Mouse (Mus musculus): ENCODE data around the gene Rhox2c.
"Not testable (repeated sequence)": the region's sequence is repeated elsewhere in the genome, so short reads cannot be mapped to it uniquely, and the experiment has no call there.

Rhox2c gene

DNA sequence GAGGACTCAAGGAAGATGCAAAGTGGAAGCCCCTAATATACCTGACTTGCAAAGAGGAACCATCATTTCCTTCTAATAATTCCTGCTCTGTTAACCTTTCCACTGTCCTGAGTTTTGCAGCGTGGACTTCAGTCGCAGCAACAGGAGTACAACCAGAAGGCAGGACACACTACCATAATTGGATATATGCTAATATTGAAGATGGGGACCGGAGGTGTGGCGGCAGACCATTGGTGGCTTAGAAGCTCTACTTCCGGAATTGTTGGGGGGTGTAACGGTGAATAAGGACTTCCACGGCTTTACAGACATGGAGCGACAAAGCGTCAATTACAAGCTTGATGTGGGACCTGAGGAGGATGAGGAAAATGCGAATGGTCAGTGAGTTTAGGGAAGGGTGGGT, at the start of gene Rhox2c:
Gene Rhox2c, plus strand, starts transcription at position 301 of the 400 bp plus-strand sequence.
- in situ Hi-C loops (cut with MboI, MseI), result loop anchor here (5.0 kb wide), 1 partner anchor 119 kb away; the partner anchor contains the start of gene Rhox2f

- in situ Hi-C loops (cut with MboI, MseI), result not testable (repeated sequence)
These were observed 41.7 kb upstream of the Rhox2c start, which contains the start of gene Rhox2b for GRCm38 (mm10) chrX:37411767-37412166. TSS of gene Rhox2b (plus strand) at chrX:37412067.

GRCm38 (mm10) chrX:37432194-37432593, 21.3 kb upstream of the Rhox2c start, which contains the start of gene Rhox4b:
TSS of gene Rhox4b (plus strand) at chrX:37432494.
- in situ Hi-C loops (cut with MboI, MseI), result loop anchor here (25.0 kb wide), 1 partner anchor 380 kb away; the partner anchor contains the start of gene Rhox5

DNA sequence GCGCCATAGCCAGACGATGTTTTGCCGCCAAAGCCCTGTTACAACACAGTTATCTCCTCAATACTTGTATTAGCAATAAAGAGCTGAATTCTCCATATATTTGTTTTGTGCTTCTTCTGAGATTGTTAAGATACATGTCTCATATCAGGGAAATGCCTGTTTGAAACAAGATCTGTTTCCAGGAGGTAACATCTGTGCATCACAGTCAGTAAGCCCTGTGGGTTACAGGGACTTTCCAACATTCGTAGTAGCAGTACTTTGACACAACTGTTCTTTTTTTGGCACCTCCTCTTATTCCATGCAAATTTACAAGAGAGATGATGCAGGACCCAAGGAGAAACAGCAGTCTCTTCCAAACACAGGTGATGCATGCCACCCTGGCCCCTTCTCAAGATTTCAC, 4.8 kb downstream of the Rhox2c start, which contains the start of gene Rhox3c:
Gene Rhox3c, plus strand, starts transcription at position 301 of the 400 bp plus-strand sequence.
- in situ Hi-C loops (cut with MboI, MseI), result not testable (repeated sequence)

GRCm38 (mm10) chrX:37480037-37480436, 26.6 kb downstream of the Rhox2c start, which contains the start of gene Rhox4c:
TSS of gene Rhox4c (plus strand) at chrX:37480337.
- in situ Hi-C loops (cut with MboI, MseI), result not testable (repeated sequence)

DNA sequence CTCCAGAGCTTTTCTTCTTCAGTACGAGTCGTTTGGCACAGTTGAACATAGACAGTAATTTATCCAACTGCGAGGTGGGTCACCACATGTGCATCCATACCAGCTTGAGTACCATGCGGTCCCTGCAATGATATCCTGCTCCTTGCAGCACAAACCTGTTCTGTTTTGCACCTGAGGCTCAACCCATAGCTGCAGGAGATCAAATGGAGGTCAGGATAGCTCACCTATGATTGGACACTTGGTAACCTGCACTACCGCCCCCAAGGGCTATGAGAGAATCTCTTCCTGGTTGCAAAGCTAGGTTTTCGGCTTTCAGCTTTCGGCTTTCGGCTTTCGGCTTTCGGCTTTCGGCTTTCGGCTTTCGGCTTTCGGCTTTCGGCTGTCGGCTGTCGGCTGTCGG, 60.6 kb downstream of the Rhox2c start, which contains the start of gene Rhox4d:
Gene Rhox4d, plus strand, starts transcription at position 301 of the 400 bp plus-strand sequence.
- in situ Hi-C loops (cut with MboI, MseI), result loop anchor here (25.0 kb wide), 1 partner anchor 127 kb away; the partner anchor contains the start of genes Rhox3a2 and Rhox4a2
